Mouse (Mus musculus): ENCODE results near the gene Spns2.

Gene Spns2

DNA sequence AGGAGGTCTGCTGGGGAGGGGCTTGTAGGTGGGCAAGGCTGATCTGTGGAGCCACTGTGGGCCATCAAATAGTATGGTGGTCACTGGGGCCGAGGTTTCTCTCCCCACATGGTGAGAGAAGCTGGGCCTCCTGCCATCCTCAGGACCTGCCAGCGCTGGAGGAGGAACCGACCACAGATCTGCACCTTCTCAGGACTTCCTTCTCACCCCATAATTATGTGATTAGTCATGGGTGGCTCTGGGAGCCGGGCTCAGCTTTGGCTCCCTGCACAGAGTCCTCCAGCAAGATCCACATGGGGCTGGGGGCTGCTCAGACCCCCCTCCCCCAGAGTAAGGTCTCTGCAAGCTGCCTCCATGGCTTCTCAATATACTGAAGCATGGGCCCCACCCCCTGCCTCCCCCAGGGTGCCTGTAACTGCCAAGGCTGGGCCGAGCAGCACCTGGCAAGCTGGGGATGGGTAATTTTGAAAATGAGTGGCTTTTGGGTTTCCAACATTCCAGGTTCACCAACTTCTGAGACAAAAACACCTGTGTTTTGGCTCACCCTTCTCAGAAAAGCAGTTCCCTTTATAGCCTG is 11.8 kb upstream of the Spns2 start:
- no peak for DNase-seq (ENCODE audit: low read depth, low spot score)

DNA sequence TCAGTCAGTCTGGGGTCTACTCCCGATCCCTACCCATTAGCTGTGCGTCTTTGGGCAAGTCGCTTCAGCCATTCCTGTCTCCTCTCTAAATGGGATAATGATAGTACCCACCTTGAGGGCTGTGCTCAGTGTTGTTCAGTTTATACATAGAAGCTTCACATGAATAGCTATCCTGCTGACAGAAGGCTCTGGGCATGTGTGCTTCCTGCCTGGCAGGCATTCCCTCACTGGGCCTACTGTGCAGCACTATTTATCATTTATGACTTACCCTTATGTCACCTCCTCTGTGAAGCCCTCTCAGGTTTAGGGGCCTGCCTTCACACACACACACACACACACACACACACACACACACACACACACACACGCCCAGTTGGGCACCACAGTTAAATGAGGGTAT is 10.4 kb upstream of the Spns2 start:
- no peak for DNase-seq (ENCODE audit: low read depth, low spot score)

DNA sequence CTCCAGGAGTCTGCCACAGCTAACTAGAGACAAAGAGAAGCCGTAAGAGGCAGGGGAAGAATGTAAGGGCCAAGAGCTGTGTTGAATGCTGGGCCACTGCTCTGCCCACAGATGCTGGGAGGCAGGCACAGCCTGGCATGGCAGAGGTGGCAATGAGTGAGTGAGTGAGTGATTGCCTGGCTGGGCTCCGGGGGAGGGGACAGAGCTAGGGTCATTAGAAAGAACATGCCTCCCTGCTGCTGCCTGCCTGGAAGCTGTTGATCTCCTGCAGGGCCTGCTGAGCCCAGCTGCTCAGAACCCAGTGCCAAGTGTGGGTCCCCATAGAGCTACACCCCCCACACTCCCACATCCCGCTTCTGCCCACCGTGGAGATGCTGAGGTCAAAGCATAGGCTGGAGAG is 7.7 kb upstream of the Spns2 start:
- no peak for DNase-seq (ENCODE audit: low read depth, low spot score)

DNA sequence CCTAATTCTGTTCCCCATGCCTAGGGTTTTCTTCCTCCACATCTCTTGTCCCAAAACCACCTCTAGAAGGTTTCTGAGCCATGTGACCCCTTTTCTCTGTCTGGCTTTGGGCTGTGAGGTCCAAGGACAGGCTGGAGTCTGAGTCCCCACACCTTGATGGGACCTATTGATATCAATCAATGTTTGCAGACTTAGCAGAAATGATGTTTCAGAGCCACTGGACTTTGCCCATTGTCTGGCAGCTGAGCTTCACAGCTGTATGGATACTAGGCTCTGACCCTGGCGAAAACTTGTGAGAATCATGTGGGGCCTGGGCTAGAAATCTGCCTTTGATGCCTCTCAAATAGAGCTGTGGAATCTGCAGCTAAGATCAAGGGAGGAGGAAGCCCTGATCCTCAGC is 7.1 kb upstream of the Spns2 start:
- no peak for DNase-seq (ENCODE audit: low read depth, low spot score)

DNA sequence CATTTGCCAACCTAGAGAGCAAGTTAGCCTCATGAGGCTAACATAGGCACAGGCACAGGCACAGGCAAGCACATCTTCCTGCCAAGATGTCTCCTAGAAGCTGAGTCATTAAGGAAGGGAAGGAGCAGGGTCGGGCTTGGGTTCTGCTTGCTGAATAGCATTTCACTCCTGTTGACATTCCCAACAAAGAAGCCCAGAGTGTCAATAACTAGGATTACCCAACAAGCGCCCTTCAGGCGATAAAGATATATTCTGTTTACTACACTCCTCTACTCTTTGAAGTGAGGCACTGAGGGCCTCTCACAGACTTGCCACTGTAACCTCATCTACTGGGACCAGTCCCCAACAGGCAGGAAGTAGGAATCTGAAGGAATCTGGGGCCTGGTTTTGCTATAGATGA is 6.4 kb upstream of the Spns2 start:
- no peak for DNase-seq (ENCODE audit: low read depth, low spot score)

DNA sequence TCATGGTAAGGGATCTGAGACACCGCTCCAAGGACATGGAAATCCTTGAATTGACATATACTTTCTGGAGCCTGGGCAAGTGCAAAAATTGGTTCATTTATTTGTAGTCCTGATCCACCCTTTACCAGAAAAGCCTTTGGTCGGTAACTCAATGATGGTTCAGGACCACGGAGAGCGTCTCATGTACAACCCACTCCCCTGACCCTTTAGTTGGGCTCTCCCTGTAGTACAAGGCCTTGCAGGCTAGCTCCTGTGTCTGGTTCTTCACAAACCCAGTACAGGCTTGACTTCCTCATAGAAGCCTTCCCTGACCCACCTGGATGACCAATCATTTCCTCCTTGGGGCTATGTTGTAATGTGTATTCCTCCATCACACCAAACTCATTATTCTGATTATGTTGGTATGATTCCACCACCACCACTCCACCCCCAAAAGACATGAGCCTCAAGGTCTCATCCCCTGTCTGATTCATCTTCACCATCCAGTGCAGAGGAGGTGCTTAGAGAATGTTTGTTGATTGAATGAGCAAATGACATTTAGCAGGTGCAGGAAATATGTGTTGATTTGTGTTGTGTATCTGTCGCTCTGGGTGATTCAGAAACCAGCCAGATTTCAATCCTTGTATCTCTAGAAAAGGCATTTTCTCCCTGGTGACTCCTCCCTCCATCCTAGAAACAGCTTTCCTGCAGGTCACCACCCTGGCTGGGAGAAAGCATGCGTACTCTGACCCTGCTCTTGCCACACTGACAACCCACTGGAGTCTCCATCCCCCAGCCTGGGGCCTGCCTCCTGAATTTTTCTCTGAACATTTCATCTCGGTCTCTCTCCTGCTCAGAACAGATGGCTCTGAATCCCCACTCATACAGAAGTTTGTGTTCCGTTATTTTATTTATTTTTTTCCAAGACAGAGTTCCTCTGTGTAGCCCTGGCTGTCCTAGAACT is 4.6 kb upstream of the Spns2 start:
- no peak for DNase-seq (ENCODE audit: low read depth, low spot score)

DNA sequence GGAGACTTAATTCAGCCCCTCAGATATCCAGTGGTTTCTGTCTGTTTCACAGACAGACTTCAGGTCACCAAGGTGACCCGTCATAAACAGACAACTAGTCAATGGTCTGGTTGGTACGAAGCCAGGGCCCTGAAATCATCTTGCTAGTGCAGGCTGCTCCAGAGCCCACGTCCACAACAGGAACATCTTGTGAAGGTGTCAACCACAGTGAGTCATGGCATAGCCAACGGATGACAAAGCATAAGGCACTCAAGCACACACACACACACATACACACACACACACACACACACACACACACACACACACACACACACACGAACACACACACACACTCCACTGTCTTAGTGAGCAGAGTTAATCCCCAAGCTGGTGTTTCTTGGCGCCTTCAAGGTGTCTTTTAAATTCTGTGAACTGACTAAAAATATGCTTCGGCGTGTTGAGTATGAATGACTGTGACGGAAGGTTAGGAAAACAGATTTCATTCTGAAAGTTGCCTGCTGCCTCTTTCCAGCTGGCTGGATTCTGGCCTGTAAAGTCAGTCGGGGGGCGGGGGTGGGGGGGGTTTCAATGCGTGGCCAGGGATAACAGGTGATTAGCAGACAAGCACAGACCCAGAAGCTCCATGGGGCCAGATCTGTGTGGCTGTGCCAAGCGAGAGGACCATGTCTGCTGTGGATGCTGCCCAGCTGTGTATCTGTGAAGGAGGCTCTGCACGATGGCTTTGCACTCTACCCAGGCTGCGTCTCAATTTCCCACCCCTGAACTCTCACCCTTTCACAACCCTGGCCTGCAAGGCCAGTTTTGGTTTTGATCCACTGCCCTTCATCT is 1.6 kb upstream of the Spns2 start:
- DNase-seq (ENCODE audit: low read depth, low spot score), result no peak

DNA sequence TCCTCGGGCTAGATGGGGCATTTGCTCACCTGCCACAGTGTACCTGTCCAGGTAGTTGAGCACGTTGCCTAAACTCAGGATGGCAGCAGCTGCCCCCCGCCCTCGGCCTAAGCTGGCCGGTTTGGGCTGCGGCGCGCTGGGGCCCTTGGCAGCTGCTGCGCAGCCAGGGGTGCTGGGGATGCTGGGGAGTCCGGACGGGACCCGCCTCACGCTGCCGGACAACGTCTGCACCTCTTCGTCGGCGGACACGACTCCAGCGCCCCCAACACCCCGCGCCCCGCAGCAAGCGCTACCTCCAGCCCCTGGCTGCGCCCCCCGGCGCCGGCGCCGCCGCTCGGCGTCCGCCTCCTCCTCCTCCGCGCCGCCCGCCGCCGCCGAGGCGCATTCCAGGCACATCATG is 307 bp downstream of the Spns2 start:
- no peak for DNase-seq (ENCODE audit: low read depth, low spot score)

DNA sequence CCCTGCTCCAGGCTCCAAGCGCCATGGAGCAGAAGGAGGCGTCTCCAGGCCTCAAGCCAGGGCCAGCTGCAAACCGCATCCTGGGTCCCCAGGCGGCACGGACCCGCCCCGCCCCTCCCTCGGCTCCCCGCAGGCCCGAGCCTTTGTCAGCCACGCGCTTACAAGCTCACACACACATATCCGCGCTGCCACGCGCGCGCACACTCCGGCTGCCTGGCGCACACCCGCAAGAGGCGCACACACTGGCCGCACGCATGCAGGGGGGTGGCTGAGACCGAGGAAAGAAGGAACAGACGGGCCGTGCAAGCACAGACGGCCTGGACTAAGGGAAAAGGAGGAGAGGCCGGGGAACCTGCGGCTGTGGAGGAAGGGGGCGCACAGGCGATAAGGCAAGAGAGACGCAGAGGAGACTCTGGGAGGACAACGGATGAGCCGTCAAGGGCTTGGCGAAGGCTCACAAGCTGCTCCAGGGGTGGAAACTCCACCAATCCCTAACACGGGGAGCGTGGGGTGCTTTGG is 892 bp downstream of the Spns2 start:
- no peak for DNase-seq (ENCODE audit: low read depth, low spot score)

DNA sequence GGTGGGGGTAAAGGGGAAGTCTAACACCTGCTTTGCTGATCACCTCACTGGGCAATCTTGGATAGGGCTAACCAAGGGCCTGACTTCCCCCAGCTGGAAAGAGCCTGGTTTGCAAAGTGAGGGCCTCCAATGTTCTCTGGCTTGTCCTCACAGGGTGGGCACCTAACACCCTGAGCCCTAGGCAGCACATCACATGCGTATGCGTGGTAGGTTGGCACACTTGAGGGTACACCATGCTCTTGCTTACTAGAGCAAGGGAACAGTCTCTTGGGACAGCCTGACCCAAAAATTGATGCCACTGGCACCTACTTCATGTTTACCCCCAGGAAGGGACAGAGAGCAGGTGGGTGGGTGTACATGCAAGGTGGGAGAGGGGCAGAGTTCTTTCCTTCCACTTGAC is 2.0 kb downstream of the Spns2 start:
- DNase-seq (ENCODE audit: low read depth, low spot score), result no peak

DNA sequence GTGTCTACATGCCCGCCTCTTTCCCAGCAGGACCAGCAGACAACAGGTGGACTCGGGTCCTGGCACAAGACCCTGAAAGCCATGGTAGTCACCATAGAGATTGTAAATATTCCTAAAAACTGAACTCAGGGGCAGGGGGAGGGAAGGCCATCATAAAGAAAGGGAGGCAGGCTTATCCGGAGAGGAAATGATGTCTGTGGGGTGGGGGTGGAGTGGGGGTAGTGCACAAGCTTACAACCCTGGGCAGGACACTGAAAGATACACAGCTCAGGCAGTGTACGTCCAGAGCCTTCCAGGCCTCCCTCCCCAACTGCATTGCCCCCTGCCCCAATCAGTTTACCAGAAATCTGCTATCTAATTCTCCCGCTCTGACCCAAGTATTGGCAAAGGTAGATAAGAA is 2.5 kb downstream of the Spns2 start:
- DNase-seq (ENCODE audit: low read depth, low spot score), result no peak

DNA sequence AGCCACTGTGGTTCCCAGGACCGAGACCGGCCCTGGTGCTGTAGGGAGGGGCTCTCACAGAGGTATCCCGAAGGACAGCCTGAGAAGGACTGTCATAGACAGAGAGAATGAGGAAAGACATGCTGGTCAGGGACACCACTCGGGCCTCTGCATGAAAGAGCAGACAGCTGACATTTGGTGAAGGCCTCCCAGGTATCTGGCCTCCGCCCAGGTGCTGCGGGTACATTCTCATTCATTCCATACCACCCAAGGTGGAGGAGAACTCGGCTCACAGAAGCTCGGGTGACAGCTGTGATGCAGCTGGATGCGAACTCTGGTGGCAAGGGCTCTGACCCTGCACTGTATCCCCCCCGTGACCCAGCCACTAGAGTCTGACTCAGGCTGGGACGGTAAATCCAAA is 3.7 kb downstream of the Spns2 start:
- DNase-seq (ENCODE audit: low read depth, low spot score), result no peak

DNA sequence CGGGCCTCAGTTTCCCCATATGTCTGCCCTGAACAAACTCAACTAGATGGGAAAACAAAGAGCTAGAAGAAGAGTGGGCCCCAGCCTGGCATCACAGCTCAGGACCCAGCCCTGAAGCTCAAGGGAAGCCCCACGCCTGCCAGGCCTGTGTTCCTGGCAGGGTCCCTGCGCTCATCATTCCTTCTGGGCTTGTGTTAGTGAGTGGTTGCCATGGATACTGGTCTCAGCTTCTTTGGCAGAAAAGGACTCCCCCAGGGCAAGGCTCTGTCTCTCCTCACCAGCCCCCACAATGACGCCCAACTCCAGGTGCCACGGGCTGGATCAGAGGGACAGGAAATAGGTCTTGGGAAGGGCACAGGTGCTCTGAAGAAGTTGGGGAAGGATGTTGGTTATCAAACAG is 4.5 kb downstream of the Spns2 start:
- DNase-seq (ENCODE audit: low read depth, low spot score), result no peak

DNA sequence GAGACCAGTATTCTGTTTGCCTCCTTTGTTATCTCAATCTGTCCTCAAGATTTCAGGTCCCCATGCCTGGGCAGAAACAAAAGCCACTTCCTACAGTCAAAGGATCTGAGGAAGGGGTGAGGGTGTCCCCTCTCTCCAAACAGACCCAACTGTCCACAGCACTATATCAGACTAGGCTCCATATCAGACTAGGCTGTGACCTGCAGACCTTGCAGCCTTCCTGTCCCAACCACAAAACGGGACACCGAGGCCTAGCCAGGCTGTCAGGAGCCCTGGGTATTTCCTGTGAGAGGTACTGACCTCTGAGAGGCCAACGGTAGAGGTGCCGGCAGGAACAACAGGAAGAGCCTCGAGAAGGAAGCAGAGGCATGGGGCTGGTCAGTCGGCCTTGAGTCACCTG is 5.2 kb downstream of the Spns2 start:
- no peak for DNase-seq (ENCODE audit: low read depth, low spot score)

DNA sequence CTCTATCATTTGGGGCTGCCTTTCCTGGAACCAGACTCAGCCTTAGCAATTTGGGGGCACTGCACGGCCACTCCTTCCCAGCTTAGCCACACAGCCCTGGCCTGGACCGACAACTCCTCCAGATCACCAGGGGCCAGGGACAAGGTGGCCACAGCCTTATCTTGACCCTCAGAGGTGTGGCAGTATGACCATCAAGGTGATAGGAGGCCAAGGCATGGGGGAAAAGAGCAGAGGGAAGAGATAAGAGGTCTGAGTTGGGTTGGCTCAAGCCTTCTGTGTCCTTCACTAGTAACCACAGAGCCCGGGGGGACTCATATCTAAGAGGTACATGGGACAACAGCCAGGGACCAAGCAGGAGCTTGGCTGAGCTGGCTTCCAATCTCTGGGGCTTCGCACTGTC is 7.8 kb downstream of the Spns2 start:
- DNase-seq (ENCODE audit: low read depth, low spot score), result no peak

DNA sequence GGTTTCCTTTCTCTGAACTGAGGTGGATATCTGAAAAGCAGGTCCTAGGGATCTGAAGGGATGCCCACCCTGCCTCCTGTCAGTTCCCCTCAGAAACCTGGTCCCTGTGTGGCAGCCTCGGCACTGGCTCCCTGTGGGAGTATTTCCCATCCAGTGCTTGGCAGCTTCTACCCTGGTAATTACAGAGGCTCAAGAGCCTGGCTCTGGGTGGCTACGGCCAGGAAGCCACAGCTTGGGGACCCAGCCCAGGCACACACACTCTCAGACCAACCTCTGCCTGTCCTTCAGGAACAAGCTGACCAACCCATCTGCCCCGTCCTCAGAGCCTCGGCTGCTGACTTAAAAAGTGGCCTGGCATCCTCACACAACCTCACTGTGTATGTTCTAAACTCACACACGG is 8.4 kb downstream of the Spns2 start:
- no peak for DNase-seq (ENCODE audit: low read depth, low spot score)

DNA sequence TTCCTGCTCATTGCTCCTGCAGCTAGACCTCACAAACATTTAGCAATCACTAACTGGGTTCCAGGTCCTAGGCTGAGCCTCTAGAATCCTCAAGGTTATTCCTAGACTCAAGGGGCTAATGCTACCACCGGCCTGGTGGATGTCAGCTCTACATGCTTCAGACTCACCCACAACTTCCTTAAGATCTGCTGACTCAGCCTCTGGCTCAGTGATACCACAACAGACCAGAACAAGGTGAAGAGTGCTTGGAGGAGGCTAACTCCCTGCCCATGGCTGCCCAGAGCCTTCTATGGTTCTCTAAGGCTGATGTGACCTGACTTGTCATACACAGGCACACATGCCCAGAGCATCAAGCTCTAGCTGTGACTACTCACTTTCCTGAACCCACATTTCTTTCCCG is 10.2 kb downstream of the Spns2 start:
- no peak for DNase-seq (ENCODE audit: low read depth, low spot score)

DNA sequence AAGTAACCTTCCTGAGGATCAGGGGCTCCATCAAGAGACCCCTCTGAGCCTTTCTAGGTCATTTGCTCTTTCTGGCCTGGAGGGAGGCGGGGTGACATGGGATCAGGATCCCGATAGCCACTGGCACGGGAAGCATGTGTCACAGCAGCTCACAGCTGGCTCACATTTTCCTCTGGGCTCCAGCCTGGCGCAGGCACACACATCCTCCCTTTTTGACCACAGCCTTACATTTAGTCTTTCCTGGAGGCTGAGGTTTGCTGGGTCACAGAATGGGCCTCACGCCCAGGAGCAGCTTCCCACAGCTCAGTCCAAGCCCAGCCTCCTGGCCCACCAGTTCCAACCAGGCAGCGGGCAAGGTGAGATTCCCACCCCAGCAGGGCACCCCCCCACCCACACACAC is 11.5 kb downstream of the Spns2 start:
- DNase-seq (ENCODE audit: low read depth, low spot score), result no peak

DNA sequence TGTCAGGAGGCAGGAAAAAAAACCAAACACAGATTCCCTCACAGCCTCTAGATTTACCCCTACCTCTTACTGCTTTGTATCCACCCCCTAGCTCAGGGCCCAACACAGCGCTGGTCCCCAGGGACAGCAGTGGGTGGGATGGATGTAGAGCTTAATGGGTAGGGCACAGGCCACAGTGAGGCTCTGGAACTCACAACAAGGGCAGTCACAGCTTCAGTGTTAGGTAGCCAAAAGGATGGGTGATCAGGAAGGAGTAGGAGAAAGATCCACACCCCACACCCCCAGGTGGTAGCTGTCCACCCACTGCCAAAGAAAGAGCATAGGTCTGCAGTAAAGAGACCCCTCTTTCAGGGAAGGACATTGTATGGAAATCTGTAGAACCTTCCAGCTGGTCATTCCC is 12.1 kb downstream of the Spns2 start:
- no peak for DNase-seq (ENCODE audit: low read depth, low spot score)

DNA sequence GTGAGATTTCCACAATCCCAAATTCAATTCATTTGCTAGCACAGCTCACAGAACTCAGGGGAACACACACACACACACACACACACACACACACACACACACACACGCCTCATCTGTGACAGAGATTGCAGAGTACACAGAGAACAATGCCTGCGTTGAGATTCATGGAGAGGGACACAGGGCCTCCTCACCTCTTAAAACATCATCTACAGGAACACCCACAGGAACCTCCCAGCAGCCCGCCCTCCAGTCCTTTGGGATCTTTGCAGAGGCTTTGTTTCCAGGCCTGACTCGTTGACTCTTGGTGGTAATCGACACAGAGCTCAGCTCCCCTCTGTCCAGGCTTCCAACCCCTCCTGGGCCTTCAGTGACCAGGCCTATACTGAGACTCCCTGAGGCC is 12.5 kb downstream of the Spns2 start:
- no peak for DNase-seq (ENCODE audit: low read depth, low spot score)

DNA sequence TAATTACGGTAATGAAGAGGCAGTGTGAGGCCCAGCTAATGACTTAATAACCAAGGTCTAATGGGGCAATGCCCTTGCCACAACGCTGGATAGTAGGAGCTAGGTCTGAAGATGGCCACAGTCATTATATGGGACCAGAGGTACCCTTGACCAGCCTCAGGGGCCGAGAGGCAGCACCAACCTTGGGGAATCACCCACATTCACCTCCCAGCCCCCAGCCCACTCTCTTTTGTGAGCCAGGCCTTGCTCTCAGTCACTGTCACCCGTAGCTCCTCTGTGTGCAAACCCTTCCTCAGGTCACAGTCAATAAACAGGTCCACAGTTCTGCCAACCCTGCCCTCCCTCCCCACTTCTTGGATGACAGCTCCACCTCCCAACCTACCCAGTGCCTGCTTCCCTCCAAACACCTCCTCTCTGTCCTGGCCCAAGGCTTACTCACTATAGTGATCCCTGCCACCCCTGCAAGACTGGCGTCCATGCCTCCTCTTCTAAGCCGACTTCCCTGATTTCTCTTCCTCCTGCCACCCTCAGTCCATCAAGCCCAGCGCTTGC is 13.6 kb downstream of the Spns2 start:
- no peak for DNase-seq (ENCODE audit: low read depth, low spot score)

DNA sequence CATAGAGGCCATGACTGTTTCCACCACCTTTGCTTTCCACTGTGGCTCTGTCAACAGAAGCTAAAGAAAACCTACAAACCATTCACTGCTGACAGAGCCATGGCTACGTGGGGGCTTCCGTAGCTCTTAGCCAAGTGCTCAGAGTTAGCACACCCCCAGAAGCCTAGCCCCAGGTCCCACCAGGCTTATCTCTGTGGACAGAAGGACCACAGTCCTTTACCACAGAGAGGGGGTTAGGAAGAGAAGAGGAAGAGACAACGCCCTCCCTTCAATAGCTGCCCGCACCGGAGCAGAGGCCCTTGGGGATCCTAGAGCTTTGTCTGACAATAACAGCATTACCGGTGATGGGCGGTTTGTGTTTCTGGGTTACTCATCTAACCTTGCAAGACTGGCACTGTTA is 14.3 kb downstream of the Spns2 start:
- DNase-seq (ENCODE audit: low read depth, low spot score), result no peak

Data from retina, adult 2 months (tissue).